Mouse (Mus musculus): Measurements from ENCODE around the gene Nme7. TPM values are rescaled to one million over a fixed set of nuclear protein-coding genes. Genes with fewer than 3 reads are reported as not detected.
A peak's percentile ranks its signal among the peaks of the same experiment; 100 is the strongest.

Gene Nme7
- total RNA-seq, 2 experiments from 2014 or later: 24.6 to 26.1 TPM

DNA sequence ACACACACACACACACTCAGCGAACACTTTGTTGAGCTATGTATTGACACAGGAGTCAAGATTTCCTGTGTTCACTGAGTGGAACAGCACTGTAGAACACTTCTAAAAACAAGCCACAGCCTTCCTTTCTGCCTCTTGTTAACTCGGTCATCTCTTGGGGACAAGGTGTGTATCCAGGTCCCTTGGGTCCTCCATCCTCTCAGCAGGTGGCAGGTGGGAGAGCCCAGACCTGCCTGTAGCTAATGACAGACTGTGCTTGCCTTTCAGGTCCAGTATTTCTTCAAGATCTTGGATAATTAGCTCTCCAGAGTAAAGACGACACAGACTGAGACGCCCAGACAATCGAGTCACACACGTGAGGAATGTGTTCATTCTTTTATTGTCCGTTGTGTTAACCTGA, 132.8 kb downstream of the Nme7 start:
- no peak for DNase-seq

DNA sequence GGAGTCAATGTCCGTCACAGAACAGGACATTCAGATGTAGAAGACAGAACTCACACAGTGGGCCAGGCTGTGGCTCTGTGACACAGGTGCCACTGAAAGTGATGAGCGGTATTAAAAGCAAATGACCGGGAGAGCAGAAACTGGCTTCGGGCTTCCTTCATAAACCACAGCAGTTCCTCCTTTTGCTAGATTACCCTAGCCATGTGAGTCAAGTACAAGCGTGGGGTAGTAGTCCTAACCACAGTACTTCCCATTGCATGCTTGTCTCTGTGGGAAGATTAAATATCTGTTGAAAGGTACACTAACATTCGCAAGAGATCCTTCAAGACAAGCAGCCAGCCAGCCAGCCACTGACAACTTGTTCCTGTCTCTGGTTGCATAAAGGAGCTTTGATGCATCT, 136.3 kb downstream of the Nme7 start:
- DNase-seq: no peak

DNA sequence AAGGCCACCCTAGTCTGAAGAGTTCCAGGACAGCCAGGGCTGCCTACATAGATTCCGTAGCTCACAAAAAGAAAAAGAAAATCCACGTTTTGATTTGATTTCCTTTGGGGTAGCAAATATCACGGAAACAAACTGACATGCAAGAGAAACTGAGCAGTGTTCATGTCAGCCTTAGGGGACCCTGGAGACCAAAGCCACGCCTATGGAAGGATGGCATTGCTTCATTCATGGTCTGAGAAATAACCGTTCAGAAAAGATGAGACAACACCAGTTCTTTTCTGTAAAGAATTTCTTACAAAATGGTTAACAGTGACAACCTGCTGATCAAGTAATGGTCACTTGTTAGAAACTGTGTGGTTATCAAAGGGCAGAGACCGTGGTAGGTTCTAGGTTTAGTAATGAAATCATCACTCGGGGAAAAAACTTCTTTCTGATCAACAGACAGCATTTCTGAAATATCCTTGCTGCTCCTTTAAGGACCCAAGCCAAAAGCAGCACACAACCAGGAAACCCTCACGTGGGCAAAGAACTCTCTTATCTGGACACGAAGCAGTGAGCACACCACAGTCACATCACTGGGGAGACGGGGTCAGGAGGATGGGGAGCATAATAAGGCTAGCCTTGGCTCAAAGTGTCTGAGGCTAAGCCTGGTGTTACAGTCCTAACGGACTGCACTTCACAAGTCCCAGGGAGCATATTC, 136.9 kb downstream of the Nme7 start:
- DNase-seq: no peak

DNA sequence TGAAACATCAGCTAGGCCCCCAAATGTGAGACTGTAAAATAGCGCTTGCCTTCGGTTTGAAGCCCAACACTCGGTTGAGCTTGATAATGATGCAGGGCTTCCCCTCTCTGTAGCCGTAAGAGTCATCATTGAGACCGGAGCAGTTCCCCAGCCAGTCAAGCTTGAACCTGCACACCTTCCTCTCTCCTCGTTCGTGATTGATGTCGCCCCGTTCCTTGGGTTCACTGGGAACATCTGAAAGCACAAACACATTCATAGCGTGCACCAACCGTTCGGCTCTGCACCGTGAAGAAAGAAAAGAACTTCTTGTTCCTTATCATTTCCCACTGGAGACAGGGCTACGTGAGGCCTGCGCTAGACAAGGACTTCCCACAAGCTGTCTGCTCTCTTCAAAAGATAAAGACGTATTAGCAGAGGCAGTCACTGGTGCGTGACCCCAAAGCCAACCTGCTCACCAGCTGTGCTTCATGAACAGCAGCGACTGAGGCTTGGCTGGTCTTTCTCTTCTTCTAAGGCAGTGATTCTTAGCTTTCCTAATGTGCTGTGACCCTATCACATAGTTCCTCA, 137.6 kb downstream of the Nme7 start:
- no peak for DNase-seq

DNA sequence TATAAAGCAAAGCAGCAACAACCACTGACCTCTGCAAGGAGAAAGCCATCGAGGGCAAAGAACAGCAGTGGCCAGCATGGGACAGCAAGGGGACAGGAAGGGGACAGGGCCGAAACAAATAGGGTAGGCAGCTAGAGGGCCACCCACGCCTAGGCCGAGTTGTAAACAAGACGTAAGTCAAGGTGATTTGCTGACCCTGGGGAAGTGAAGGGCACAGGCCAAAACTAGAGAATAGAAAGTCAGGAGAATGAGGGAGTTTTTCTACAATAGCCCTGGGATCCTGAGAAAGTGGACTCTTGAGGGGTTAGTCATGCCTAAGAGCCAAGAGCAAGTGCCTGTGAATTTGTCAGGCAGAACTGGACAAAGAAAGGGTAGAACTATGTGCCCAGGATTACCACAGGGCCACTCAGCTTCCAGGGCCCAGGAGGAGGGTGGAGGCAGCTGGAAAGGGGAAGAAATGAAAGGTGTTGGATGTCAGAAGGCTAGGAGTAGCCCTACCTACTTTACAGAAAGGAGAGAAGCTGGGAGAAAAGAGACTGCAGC, 141.8 kb downstream of the Nme7 start:
- DNase-seq: no peak

DNA sequence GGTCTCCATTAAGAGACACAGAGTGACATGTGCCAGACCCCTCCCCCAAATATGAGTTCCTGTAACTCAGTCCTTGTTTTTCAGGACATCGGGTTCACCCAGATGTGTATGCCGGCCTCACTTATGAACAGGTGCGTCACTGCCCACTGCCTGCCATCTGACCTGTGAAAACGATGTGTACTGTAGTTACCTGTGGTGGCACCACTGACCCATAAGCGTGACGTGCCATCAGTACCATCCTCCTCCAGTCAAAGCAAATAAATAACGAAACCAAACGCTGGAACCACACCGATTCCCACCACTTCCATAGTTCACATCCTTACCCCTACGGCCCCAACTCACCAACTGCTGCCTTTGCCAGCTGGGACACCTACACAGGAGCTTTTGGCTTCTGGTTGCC, 142.6 kb downstream of the Nme7 start:
- no peak for DNase-seq

DNA sequence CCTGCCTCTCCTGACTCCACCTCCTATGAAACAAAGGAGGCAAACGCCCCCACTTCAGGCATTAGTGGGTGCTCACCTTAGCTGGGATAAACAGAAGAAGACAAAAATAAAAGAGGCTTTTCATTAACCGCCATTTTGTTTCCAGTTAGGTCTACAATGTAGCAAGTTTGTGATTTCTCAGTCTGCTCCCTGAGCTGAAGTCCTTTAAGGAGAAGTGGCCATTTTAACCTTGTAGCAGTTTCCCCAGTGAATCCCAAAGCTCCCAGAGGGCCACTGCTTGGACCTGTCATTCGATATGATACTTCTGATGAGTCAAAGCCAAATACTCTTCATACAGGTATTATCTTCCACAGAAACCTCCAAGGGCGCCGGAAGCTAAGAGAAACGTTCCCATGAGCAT, 143.6 kb downstream of the Nme7 start:
- DNase-seq: no peak

DNA sequence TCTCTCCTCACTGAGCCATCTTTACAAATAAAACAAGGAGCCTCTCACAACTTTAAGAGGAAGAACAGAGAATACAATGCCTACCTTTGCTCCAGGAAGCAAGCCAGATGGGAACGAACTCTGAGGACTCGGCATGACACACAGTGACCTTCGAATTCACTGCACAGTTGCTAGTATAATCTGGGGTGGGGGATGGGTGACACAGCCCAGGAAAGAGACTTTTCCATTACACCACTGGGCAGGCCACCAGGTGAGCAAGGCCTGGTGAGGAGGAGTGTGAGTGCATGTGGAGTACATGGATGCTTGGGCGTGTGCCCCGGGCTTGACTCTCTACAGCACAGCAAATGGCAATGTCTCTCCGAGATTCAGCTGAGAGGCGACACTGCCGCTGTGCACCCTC, 145.7 kb downstream of the Nme7 start:
- DNase-seq: no peak

DNA sequence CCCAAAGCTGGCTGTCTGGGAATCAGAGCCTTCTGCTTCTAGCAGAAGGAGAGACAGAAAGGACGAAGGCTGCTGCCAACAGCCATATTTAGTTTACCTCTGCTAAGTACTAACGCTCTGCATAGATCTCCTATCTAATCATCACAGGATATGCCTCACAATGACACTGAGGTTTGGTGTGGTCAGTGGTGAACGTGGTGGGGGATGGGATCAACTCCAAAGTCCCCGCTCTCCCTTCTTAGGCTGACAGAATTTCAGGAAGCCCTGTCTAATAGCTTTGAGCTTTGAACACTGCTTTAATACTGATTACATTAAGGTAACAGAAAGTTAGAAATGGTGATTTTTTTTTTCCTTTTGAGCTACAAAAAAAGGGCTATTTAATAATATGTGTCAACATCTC, 146.3 kb downstream of the Nme7 start:
- no peak for DNase-seq

DNA sequence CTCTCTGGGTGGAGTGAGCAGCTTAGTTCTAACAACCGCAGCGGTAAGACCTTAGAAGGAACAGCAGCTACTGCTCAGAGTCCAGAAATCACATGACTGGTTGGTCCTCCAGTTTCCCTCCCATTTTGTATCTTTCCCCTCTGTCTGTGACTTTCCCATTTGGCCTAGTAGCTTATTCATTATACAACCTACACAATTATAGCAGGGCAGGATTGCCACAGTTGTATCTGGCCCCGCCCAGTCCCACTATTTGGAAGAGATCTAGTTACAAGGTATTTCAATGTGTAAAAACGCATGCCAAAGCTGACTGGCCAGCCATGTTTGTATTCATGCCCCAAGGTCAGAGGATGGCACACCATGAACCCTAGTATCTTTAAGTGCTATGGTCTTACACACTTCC, 146.7 kb downstream of the Nme7 start:
- no peak for DNase-seq

DNA sequence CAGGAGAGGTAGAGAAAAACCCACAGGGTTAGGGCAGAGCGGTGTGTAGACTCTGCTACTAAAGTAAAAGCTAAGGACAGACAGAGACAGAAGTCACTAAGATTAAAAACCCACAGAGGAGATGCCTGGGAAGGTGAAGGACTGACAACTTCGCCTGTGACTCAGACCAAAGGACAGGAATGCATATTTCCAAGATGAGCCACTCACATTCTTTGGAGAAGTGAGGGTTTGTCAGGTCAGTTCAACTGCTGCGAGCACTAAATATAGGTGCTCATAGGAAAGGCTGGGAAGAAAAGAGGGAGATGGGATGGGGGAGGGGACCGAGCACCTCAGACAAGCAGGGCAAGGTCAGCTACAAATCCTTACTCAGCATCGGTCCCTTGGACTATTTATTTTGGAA, 147.4 kb downstream of the Nme7 start:
- no peak for DNase-seq

DNA sequence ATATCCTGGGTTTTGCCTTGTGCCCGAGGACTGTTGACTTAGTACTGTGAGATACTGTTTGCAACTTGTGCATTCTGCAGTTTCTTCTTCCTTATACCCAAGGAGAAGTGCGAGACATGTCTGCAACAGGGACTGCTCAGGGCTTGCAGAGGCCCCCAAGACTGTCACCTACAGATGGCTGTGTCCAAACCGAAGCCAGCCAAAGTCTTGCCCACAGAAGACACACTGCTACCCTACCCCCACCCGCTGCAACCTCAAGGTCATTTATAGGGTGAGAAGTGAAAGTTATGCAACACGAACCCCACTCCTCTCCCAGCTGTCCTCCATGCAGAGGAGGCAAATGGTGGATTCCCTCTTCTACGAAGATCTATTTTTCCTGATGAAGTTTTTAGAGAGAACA, 148.7 kb downstream of the Nme7 start:
- no peak for DNase-seq

DNA sequence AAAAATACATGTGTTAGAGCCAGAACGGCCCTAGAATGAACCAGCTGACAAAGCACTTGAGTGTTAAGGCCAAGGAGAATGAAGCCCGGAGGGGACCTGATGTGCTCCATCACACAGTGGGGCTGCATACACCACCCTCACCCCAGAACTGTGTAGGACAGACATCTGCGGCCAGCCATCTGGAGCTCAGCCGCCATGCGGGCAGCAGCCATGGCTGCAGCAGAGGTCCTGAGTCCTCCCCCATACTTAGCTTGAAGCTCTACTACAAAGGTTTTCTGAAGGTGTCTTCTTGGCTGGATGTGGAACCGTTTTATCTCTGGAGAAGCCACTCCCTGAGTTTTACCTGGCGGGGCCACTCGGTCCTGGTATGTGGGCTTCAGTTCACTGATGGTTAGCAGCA, 149.2 kb downstream of the Nme7 start:
- DNase-seq: no peak

DNA sequence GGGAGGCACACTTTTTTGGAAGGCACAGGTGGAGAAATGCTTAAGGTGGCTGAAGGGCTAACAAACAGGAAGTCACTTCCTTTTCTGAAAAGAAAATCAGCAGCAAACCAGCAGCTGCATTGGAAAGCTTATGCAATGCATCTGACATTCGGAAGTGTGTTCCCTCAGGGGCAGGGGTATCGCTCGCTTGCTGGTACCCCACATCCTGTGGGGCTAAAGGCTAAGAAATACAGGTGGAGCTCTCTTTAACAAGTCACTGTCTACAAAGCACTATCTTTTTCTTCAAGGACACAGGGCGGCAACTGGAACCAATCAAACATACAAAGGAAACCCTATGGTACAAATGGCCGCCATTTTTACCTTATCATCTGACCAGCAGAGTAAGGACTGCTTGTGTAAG, 149.8 kb downstream of the Nme7 start:
- DNase-seq: no peak

DNA sequence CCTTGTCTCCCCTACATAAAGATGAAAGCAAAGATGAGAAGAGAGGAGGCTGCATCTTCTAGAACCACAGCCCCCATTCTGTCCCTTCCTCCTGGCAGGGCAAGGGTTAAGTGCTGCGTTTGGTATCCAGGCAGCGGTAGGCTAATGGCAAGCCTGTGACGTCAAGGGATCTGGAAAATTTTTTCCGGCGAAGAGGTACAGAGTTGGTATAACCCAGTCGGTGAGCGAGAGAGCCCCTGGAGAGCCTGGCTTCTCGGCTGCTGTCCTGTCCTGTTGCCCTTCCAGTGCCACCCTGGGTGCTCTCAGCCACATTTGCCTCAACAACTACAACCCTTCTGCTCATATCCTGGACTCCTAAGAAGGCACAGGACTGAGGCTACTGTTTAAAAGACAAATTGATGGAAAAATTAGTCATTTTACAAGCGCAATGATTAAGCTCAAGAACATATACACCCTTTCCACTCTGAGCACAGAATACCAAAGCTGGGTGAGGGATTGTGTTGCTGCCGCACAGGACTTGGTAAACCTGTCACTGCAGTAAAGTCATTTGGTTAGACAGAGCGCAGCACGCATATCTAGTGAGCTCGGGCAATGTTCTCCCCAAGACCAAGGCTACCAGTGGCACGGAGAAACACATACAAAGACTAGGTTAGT, 151.0 kb downstream of the Nme7 start:
- peak; percentile 72 to 76 for DNase-seq

DNA sequence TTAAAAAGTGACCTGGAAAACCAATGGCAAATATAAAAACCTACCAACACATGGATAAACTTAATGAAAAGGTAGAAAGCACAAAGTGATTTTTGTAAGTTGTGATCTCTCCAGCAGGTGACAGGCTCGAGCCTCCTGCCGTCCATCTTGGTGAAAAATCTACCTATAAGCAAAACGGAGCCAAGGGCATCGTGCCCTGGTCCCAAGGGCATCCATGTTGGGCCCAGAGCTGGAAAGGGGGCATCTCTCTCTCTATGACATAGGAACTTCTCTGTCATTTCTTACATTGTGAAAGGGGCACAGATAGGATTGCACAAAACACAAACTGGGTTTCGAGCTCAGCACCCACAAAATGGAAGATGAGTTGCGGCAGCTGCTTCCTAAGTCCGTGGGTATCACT, 151.7 kb downstream of the Nme7 start:
- no peak for DNase-seq

DNA sequence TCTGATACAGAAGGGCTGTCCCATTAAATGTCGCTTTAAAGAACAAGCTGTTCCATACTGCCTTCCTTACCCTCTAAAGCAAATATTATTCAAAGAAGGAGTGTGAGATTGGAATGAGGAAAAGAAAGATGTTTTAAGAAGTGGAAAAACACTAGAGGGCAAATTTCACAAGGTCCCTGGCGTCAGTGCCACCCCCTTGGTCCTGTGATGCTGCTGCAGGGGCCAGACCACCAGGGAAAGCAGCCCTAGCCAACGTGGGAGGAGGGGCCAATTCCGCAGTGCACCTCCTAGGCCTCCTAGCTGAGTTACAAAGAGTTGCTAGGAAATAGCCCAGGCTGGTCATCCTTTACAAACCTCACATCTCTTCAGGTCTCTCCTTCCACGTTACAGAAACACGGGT, 152.1 kb downstream of the Nme7 start:
- DNase-seq: no peak

DNA sequence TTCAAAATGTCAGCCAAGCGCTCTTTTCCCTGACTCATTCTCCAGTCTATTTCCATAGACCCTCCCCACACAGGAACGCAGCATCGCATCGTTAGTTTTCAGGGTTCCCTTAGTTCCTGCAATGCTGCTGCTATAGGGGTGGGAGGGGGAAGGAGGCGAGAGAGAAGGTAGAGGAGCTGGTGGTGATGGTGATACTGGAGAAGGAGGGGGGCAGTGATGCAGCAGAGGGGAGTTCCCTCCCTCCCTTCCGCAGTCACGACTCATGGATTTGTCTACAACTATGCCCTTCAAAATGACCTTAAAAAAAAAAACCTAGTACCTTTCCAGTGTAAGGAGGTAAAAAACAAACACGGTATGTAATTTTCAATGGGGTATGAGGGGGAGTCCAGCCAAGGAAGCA, 152.8 kb downstream of the Nme7 start:
- no peak for DNase-seq

DNA sequence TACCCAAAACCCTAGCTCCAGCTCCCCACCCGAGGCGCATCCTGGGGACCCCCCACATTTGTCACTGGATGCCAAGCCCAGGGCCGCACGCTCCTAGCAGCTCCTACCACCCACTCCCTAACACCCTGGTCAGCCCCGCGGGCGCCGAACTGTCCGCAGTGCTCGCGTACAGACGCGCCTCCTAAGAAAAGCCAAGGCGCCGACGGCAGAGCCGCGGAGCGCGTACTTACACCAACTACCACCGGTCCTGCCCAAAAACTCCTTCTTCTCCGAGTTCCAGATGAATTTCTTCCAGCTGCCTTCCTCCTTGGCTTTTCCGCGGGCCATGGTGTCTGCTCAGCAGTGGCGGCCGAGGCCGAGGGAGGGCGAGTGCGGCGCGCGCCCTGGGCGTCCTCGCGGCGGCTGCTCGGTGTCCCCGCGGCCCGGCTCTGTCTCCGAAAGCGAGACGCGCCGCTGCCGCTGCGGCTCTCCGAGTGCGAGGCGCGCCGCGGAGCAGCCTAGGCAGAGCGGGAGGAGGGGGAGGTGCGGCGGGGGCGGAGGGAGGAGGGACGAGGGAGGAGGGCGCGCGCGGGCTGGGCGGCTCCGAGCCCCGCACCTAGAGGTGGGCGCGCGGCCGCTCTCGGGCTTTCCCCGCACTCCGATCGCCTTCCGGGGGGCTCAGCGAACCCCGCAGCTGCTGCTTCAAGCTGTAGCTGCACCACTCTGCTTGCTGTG, 153.8 kb downstream of the Nme7 start:
- no peak for DNase-seq

DNA sequence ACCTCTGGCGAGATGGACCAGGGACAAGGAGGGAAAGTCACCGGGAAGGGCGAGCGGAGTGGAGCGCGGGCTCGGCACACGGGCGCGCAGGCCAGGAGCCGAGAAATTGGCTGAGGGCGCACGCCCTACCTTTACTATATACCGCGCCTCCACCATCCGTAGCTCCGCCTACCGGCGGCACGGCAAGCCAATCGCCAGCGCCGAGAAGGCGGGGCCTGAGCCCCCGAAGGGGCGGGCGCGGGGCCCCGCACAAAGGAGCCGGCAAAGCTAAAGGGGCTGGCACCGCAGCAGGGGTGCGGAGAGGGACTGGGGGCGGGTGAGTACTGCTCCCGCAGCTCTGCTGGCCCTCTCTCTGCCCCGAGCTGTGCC, 154.3 kb downstream of the Nme7 start, which contains the start of gene Atp1b1:
Atp1b1 (minus strand) TSS at position 111 of the 369 bp plus-strand sequence.
- peak; percentile 90 to 91 for DNase-seq

DNA sequence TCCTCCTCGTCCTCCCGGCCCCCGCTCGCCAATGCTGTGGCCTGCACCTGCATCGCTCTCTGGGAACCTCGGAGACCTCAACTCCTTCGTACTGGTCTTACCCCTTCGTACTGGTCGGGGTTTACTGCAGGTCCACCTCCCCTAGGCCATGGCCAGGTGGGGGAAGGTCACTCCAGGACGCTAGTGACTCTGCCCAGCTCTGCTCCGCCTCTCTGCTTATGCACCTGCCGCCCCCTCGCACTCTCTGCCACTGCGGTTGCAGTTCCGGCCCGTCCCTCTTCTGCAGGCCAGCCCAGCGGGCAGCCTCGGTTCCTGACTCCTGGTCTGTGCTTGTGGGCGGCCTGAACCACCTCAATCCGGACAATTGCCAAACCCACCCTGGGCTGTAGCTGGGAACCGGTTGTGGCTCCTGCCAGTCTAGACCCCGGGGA, 154.7 kb downstream of the Nme7 start:
- DNase-seq: no peak

DNA sequence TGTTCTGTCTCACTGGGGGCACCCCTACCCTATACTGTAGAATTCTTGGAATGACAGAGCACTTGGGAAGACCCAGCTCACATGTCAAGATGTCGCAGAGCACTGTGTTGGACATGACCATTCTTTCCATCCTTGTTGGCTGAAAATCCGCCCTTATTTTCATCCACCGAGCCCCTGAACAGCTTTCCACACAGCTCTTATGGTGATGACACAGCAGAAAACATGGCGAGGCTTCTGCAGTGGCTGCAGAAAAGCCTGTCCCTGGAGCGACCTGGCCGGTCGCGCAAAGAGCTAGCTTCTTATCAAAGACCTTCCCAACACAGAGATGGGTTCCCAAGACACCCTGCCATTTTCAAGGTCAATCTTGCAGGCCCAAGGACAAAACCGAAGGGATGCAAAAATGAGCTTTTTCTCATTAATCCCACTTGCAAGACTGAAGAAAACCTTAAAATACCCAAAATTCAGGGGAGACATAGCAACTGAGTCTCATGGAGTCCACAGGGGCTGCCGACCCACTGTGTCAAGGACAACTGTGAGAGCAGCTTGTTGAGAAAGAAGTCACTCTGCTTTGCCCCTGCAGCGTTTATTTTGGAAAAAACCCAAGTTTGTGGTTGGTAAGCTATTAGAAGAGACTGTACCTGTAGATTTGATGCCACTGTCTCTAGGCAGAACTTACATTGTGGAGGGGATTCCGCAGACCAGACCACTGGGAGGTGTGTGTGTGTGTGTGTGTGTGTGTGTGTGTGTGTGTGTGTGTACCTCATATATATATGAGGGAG, 155.4 kb downstream of the Nme7 start:
- no peak for DNase-seq
